Mouse (Mus musculus) erythroblast, embryonic 14.5 days (primary cell): ENCODE data around the gene Ttc39d. TPM values are rescaled to one million over a fixed set of nuclear protein-coding genes. Genes with fewer than 3 reads are reported as not detected.
"Not testable (repeated sequence)": the region's sequence is repeated elsewhere in the genome, so short reads cannot be mapped to it uniquely, and the experiment has no call there.

Experiments
- H3K27me3 ChIP-seq: 2 replicates; pipeline ENCODE4 v1.6.1; 2012; ENCODE audit warnings: inconsistent platforms; ENCODE audit not compliant: control insufficient read depth
- H3K36me3 ChIP-seq: 2 replicates; pipeline ENCODE4 v1.6.1; 2012; ENCODE audit warnings: mild to moderate bottlenecking, inconsistent platforms; ENCODE audit not compliant: control insufficient read depth
- H3K4me1 ChIP-seq: 2 replicates; pipeline ENCODE4 v1.6.1; 2012; ENCODE audit warnings: inconsistent platforms; ENCODE audit not compliant: control insufficient read depth
- H3K4me3 ChIP-seq: replicated peaks from 2 replicates; pipeline ENCODE3; 2012; ENCODE audit warnings: moderate library complexity, mild to moderate bottlenecking, inconsistent platforms
- H3K9me3 ChIP-seq: 2 replicates; pipeline ENCODE4 v1.6.1; 2012; ENCODE audit warnings: low read length, inconsistent platforms, mixed read lengths; ENCODE audit not compliant: control insufficient read depth
- GATA1 ChIP-seq: IDR thresholded peaks from 2 replicates; pipeline ENCODE4 v1.6.1; 2012; ENCODE audit warnings: low read length, inconsistent platforms, mixed read lengths
- TAL1 ChIP-seq: IDR thresholded peaks from 3 replicates; pipeline ENCODE4 v1.6.1; 2012; ENCODE audit warnings: low read length, inconsistent platforms, mixed read lengths
- polyA plus RNA-seq: library from polyadenylated mRNA; stranded (reverse); fragments of >175 nt; gene quantifications from 2 replicates; pipeline ENCODE4 v1.2.3, GENCODE M21; 2012

The Ttc39d gene
- polyA plus RNA-seq, 1 experiment = not detected

DNA sequence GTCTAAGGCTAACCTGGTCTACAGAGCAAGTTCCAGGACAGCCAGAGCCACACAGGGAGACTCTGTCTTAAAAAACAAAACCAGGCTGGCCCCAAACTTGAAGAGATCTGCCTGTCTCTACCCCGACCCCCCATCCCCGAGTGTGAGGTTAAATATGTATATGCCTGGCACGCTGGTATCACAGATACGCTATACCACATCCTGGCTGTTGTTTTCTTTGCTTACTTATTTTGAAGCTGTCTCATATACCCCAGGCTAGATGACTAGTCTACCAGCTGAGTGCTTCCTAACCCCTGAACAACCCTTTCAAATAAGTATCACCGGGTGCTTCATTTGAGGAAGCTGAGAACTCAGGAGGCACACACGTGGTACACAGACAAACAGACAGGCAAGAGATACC lies 37.5 kb upstream of the Ttc39d start:
- no peaks in the 10 kb centered on the region for H3K4me1 ChIP-seq
- H3K36me3 ChIP-seq = no peaks in the 10 kb centered on the region
- H3K9me3 ChIP-seq = no peaks in the 10 kb centered on the region
- H3K27me3 ChIP-seq = peaks cover 3% of the 10 kb centered on the region; the same call in 1 of the 2 replicates
- no peak overlapping the region for H3K4me3 ChIP-seq
- TF ChIP-seq TAL1 (no peak), GATA1 (no peak)

DNA sequence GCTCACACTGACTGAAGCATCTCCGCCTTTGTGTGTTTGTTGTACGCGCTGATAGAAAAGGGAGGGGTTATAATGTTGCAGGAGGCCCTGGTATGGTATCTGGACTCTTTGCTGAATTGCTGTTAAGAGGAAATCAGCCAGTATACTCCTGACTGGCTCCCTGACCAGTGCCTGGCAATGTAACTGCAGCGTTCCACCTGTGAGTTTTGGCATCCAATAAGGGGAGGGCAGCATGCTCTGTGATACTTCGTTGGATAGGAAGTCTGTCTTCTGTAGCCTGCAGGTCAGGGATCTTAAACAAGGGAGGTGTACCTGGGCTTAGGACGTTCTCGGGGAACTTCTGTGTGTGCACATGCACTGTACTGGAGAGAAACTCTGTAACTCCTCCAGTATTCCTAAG lies 36.3 kb upstream of the Ttc39d start:
- no peak for TF ChIP-seq TAL1
- no peak for TF ChIP-seq GATA1
- Histone ChIP-seq H3K4me1 (no peaks in the 10 kb centered on the region), H3K27me3 (peaks cover 3% of the 10 kb centered on the region; the same call in 1 of the 2 replicates), H3K36me3 (no peaks in the 10 kb centered on the region), H3K9me3 (no peaks in the 10 kb centered on the region), H3K4me3 (no peak overlapping the region)

DNA sequence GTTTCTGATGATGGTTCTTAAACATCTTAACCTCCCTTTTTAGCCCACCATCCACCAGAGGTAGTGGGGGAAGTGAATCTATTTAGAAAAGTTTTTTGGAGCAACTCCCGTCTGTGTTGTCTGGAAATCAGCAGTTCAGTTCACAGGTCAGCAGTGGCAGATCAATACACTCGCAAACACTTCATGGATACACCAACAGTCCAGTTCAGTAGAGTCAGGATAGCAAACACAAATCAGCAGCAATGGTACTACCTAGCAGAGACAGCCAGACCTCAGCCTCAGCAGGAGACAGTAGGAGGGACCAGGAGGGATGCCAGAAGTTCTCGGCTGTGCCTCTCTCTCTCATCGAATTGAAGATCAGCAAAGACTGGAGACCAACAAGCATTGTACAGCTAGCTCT lies 35.3 kb upstream of the Ttc39d start:
- Histone ChIP-seq H3K4me1 (no peaks in the 10 kb centered on the region), H3K27me3 (peaks cover 3% of the 10 kb centered on the region; the same call in 1 of the 2 replicates), H3K36me3 (no peaks in the 10 kb centered on the region), H3K9me3 (no peaks in the 10 kb centered on the region), H3K4me3 (no peak overlapping the region)
- TF ChIP-seq TAL1 (no peak), GATA1 (no peak)

DNA sequence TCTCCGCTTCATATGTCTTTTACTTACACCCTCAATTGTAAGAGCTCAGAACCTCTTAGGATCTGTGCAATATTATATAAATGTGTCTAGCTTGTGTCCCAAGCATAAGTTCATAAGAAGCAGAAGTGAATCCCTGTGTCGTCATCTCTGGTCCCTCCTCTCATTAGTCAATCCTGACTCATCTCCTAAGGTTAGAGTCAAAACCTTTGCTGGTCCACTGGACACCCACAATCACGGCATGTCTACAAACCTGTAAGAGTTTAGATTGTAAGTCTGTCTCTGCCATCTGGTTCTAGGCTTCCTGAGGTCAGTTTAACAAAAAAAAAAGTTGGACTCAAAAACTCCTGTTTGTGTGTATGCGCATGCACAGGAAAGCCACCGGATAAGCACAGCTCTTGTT lies 34.5 kb upstream of the Ttc39d start:
- no peaks in the 10 kb centered on the region for H3K4me1 ChIP-seq
- no peaks in the 10 kb centered on the region for H3K9me3 ChIP-seq
- H3K27me3 ChIP-seq = peaks cover 3% of the 10 kb centered on the region; the same call in 1 of the 2 replicates
- TF ChIP-seq GATA1 (no peak), TAL1 (no peak)
- no peak overlapping the region for H3K4me3 ChIP-seq
- no peaks in the 10 kb centered on the region for H3K36me3 ChIP-seq

DNA sequence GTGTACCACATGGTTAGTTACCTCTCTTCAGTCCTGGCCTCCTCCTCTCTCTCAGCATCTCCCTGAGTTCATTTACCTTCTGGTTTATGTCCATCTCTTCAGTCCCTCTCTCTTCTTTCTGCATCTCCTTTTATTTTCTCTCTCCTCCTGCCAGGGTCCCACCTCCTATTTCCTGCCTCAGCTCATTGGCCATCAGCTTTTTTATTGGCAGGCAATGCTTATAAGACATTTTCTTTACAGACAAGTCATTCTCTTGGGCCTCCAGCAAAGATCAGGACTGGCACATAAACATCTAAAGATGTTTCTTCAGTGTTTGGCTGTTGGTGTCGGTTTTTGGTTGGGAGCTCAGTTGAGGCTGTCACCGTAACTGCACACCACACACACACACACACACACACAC lies 33.6 kb upstream of the Ttc39d start:
- no peaks in the 10 kb centered on the region for H3K36me3 ChIP-seq
- no peaks in the 10 kb centered on the region for H3K4me1 ChIP-seq
- H3K27me3 ChIP-seq = peaks cover 3% of the 10 kb centered on the region; the same call in 1 of the 2 replicates
- TF ChIP-seq GATA1 = no peak
- no peak for TF ChIP-seq TAL1
- no peaks in the 10 kb centered on the region for H3K9me3 ChIP-seq
- H3K4me3 ChIP-seq = no peak overlapping the region

DNA sequence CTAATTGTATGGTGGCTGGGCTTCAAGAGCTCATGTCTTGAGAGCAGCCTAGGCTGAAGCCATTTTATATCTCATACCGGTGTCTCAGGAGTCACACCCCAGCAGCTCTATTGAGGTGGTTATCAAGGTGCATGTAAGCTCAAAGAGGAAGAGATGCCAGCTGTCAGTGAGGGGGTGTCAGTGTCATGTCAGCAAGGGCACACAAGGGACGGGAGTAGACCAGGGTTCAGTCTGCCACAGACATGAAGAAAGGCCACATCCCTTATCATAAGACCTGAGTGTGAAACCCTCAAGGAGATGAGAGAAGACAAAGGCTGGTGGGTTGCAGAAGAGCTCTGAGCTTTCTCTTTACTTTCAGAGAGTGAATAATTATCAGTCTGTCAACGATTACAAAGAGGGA lies 33.1 kb upstream of the Ttc39d start:
- H3K9me3 ChIP-seq = no peaks in the 10 kb centered on the region
- no peaks in the 10 kb centered on the region for H3K36me3 ChIP-seq
- peaks cover 3% of the 10 kb centered on the region; the same call in 1 of the 2 replicates for H3K27me3 ChIP-seq
- H3K4me3 ChIP-seq = no peak overlapping the region
- H3K4me1 ChIP-seq = no peaks in the 10 kb centered on the region
- TF ChIP-seq TAL1 (no peak), GATA1 (no peak)

DNA sequence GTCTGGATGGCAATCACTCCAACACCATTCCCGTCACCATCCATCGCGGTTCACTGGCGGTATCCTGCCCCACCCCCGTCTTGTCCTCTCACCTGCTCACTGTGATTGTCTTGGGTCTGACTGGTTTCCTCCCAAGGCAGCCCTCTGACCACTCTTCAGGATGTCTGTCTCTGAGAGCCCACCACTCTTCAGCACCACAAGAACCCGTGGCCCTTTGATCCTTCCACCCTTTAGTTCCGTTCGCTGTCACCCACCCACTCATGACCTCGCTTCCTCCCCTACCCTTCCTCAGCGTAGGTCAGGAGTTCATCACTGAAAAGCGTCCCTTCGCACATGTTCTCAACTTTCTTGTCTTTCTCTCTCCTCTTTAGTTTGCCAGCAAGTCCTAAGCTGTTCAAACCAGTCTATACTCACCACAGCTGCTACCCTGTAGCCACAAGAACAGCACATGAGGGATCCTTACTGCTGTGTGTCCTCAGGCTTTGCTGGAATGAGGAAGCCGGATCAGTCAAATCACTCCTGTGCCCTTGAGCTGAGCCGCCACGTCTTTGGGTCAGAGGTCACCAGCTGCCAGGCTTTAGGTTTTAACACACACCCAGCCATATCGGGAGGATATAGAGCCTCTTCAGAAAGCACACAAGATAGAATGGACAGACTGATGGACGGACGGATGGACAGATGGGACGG lies 32.4 kb upstream of the Ttc39d start:
- Histone ChIP-seq H3K27me3 (peaks cover 3% of the 10 kb centered on the region; the same call in 1 of the 2 replicates), H3K36me3 (no peaks in the 10 kb centered on the region), H3K9me3 (no peaks in the 10 kb centered on the region), H3K4me3 (no peak overlapping the region), H3K4me1 (no peaks in the 10 kb centered on the region)
- TF ChIP-seq TAL1 (no peak), GATA1 (no peak)

DNA sequence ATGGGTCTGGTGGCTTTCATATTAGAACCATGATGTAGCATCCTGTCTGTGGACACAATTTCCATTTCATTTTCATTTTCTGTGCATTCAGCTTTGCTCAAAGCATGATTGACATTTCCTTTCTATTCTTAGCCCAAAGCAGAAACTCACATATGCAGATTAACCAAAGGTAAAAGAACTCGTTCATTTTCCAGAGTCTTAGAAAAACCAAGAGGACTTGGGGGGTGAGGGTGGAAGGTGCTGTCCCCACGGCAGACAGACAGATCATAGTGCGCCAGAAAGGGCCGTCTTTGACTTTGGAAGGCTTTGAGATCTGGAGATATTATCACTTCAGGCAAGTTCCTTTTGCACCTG lies 31.9 kb upstream of the Ttc39d start:
- no peaks in the 10 kb centered on the region for H3K36me3 ChIP-seq
- H3K4me3 ChIP-seq = no peak overlapping the region
- TF ChIP-seq GATA1 = no peak
- no peak for TF ChIP-seq TAL1

DNA sequence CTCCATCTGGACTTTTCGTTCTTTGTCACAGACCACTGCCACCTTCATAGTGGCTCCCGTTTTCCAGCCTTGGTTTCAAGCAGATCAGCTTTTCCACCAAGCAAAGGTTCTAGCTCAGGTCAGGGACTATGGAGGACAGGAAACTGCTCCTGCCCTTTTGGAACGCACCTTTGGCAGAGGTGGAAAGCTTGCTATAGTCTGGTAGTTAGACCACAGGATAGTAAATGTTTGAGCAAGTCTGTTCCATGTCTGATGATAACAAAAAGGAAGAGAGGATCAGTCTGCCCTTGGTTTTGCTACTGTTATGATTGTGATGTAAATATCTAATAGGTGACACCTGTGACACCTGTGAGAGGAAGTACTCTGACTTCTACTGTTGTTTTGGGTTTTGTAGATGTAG lies 31.3 kb upstream of the Ttc39d start:
- Histone ChIP-seq H3K36me3 (no peaks in the 10 kb centered on the region), H3K9me3 (no peaks in the 10 kb centered on the region), H3K4me3 (no peak overlapping the region), H3K4me1 (no peaks in the 10 kb centered on the region), H3K27me3 (peaks cover 3% of the 10 kb centered on the region; the same call in 1 of the 2 replicates)
- TF ChIP-seq GATA1 (no peak), TAL1 (no peak)

More for the DNA sequence above, 31.9 kb upstream of the Ttc39d start:
- no peaks in the 10 kb centered on the region for H3K4me1 ChIP-seq
- peaks cover 3% of the 10 kb centered on the region; the same call in 1 of the 2 replicates for H3K27me3 ChIP-seq
- H3K9me3 ChIP-seq = no peaks in the 10 kb centered on the region

DNA sequence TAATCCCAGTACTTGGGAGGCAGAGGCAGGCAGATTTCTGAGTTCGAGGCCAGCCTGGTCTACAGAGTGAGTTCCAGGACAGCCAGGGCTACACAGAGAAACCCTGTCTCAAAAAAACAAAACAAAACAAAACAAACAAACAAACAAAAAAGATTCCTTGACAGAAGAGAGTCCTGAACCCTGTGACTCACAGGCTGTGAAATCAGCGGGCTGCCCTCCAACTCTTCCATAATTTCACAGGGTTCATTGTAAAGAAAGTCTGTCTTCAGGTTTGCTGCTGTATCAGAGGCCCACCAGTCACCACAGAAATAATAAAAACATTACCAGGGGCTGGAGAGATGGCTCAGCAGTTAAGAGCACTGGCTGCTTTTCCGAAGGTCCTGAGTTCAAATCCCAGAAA lies 28.4 kb upstream of the Ttc39d start:
- H3K4me3 ChIP-seq, H3K36me3 ChIP-seq, H3K9me3 ChIP-seq, H3K4me1 ChIP-seq, H3K27me3 ChIP-seq: not testable (repeated sequence)
